Mouse (Mus musculus) liver, embryonic 14.5 days (tissue): ENCODE measurements around the gene Pam.

Experiments
- CTCF ChIP-seq: IDR thresholded peaks from 2 replicates; pipeline ENCODE4 v1.5.1; 2016; ENCODE audit warnings: antibody characterized with exemption, low read depth, control low read depth
- EP300 ChIP-seq: IDR thresholded peaks from 2 replicates; pipeline ENCODE4 v1.6.1; 2016; ENCODE audit warnings: antibody characterized with exemption, low read depth

DNA sequence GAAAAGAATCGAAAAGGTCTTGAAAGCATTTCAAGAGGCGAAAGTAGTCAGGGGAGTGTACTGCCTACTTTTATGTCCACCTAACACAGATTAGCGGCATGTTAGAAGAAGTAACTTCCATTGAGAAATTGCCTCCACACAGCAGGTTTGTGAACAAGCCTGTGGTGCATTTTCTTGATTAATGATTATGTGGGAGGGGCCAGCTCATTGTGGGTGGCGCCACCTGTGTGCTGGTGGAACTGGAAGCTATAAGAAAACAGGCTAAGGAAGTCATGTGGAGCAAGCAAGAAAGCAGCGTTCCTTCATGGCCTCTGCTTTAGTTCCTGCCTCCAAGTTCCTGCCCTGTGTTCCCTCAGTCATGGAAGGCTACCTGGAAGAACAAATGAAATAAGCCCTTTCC, 67.0 kb downstream of the Pam start:
- TF ChIP-seq CTCF (no peak), EP300 (no peak)
